Comparison of ENCODE assay signal across 13 mouse cellular contexts in genomic region chr6:31550876-31551532, GRCm38 (mm10). TPM values are rescaled to one million over a fixed set of nuclear protein-coding genes. Genes with fewer than 3 reads are reported as not detected.
DNase-seq lines count a peak whose midpoint lies in the region; ATAC-seq and TF ChIP-seq lines count a peak whose summit lies in the region.
"Had no signal": no experiment of that assay in that cellular context is flagged by ENCODE, and none has a peak within 500 bp of the region (broad histone marks: within the 10 kb centered on the region; RNA-seq: fewer than 3 reads in every experiment).

No protein-coding gene starts in this region.

- TF ChIP-seq CTCF in brain, embryonic 14.5 days (IDR thresholded peaks at IDR 0.05; ENCODE audit: borderline replicate concordance, extremely low read depth, insufficient read depth, insufficient read length) = no peak
- no peak for TF ChIP-seq CTCF in hindbrain, postnatal 0 days (IDR thresholded peaks at IDR 0.05; ENCODE audit: low read depth)

- no peak for TF ChIP-seq POLR2A in brain, embryonic 14.5 days (IDR thresholded peaks at IDR 0.05; ENCODE audit: borderline replicate concordance, extremely low read depth, insufficient read depth, insufficient read length, poor library complexity, severe bottlenecking)

- H3K9me3 ChIP-seq in hindbrain, embryonic 10.5 days = no peaks in the 10 kb centered on the region
- H3K9me3 ChIP-seq in hindbrain, embryonic 11.5 days (ENCODE audit: control insufficient read depth, low read length) = no peaks in the 10 kb centered on the region
- no peaks in the 10 kb centered on the region for H3K9me3 ChIP-seq in lung, embryonic 16.5 days (ENCODE audit: control insufficient read depth, low read length)
- no peaks in the 10 kb centered on the region for H3K9me3 ChIP-seq in hindbrain, postnatal 0 days (ENCODE audit: low read length)
- H3K9me3 ChIP-seq: megakaryocyte, embryonic 14.5 days had no signal

- no peak for ATAC-seq in hindbrain, embryonic 11.5 days (ENCODE audit: low FRiP score)
- ATAC-seq in lung, embryonic 16.5 days (ENCODE audit: low read depth) = 0 out of 2 replicates have a peak, but pooled peaks have one; percentile 20
- no peak for ATAC-seq in hindbrain, postnatal 0 days

- WGBS in hindbrain, embryonic 10.5 days = 65% methylated on average over 22 of the region's 22 CpGs
- 65% methylated on average over 22 of the region's 22 CpGs for WGBS in hindbrain, embryonic 11.5 days
- WGBS in lung, embryonic 16.5 days = 60% methylated on average over 22 of the region's 22 CpGs
- WGBS in hindbrain, postnatal 0 days = 76% methylated on average over 22 of the region's 22 CpGs

- intact Hi-C loops in heart, postnatal 10 days (cut with DNase I) = no loop called here

- no peak overlapping the region for H3K4me2 ChIP-seq in hindbrain, embryonic 11.5 days (replicated peaks; ENCODE audit: low read depth, low read length)
- no peak overlapping the region for H3K4me2 ChIP-seq in lung, embryonic 16.5 days (ENCODE audit: low read depth, low read length)
- H3K4me2 ChIP-seq in hindbrain, postnatal 0 days (ENCODE audit: low read depth, low read length) = no peak overlapping the region

- H3K4me1 ChIP-seq in hindbrain, embryonic 10.5 days (replicated peaks) = peaks cover 45% of the 10 kb centered on the region
- no peaks in the 10 kb centered on the region for H3K4me1 ChIP-seq in hindbrain, embryonic 11.5 days (replicated peaks; ENCODE audit: control insufficient read depth, insufficient read depth, low read length)
- H3K4me1 ChIP-seq in lung, embryonic 16.5 days (replicated peaks; ENCODE audit: control insufficient read depth, insufficient read depth, low read length) = peaks cover 31% of the 10 kb centered on the region
- H3K4me1 ChIP-seq in hindbrain, postnatal 0 days (ENCODE audit: insufficient read depth, low read length) = peaks cover 18% of the 10 kb centered on the region

- no peak overlapping the region for H3K27ac ChIP-seq in hindbrain, embryonic 10.5 days
- H3K27ac ChIP-seq in hindbrain, embryonic 11.5 days (ENCODE audit: low read depth, low read length) = no peak overlapping the region
- no peak overlapping the region for H3K27ac ChIP-seq in lung, embryonic 16.5 days (ENCODE audit: low read length)
- no peak overlapping the region for H3K27ac ChIP-seq in hindbrain, postnatal 0 days

- no peak overlapping the region for H3K4me3 ChIP-seq in hindbrain, embryonic 10.5 days
- H3K4me3 ChIP-seq in hindbrain, embryonic 11.5 days (ENCODE audit: low read depth, low read length) = no peak overlapping the region
- no peak overlapping the region for H3K4me3 ChIP-seq in lung, embryonic 16.5 days (ENCODE audit: low read length)
- H3K4me3 ChIP-seq in hindbrain, postnatal 0 days (ENCODE audit: low read length) = no peak overlapping the region
- H3K4me3 ChIP-seq: megakaryocyte, embryonic 14.5 days had no signal

- H3K27me3 ChIP-seq in hindbrain, embryonic 10.5 days (ENCODE audit: insufficient read depth, poor library complexity, severe bottlenecking) = no peaks in the 10 kb centered on the region
- H3K27me3 ChIP-seq in hindbrain, embryonic 11.5 days (ENCODE audit: control insufficient read depth, insufficient read depth, low read length) = no peaks in the 10 kb centered on the region
- no peaks in the 10 kb centered on the region; the same call in 1 of the 2 replicates for H3K27me3 ChIP-seq in lung, embryonic 16.5 days (ENCODE audit: control insufficient read depth, insufficient read depth, low read depth, low read length)
- H3K27me3 ChIP-seq in hindbrain, postnatal 0 days (ENCODE audit: insufficient read depth, low read length) = no peaks in the 10 kb centered on the region
- H3K27me3 ChIP-seq: megakaryocyte, embryonic 14.5 days had no signal

- DNase-seq in hindbrain, embryonic 10.5 days (ENCODE audit: low spot score) = peak; percentile 20
- no peak for DNase-seq in hindbrain, embryonic 11.5 days (ENCODE audit: low spot score)
- peak; percentile 25 for DNase-seq in brain, embryonic 14.5 days (ENCODE audit: low read depth)
- peak; percentile 49 to 56 for DNase-seq in heart, postnatal 10 days
- no peak for DNase-seq in urinary bladder, postnatal 4 days (ENCODE audit: low spot score in 2 of 2)
- DNase-seq in cerebellum, postnatal 14 days = no peak
- no peak for DNase-seq in hindbrain, postnatal 0 days (ENCODE audit: low spot score)
- DNase-seq: cerebellum, postnatal 36 days; layer of hippocampus, adult 9-11 months; retina, postnatal 1 day; thymus, postnatal 36 days had no signal

- H3K36me3 ChIP-seq in hindbrain, embryonic 10.5 days = peaks cover 7% of the 10 kb centered on the region; the same call in 1 of the 2 replicates
- no peaks in the 10 kb centered on the region for H3K36me3 ChIP-seq in hindbrain, embryonic 11.5 days (ENCODE audit: control insufficient read depth, insufficient read depth, low read length)
- H3K36me3 ChIP-seq in lung, embryonic 16.5 days (ENCODE audit: control insufficient read depth, insufficient read depth, low read length) = no peaks in the 10 kb centered on the region
- H3K36me3 ChIP-seq in hindbrain, postnatal 0 days (ENCODE audit: insufficient read depth, low read length) = no peaks in the 10 kb centered on the region

- H3K9ac ChIP-seq in hindbrain, embryonic 11.5 days (ENCODE audit: low read depth, low read length) = no peak overlapping the region
- H3K9ac ChIP-seq in lung, embryonic 16.5 days (ENCODE audit: low read length) = no peak overlapping the region
- no peak overlapping the region for H3K9ac ChIP-seq in hindbrain, postnatal 0 days (replicated peaks; ENCODE audit: low read length)

RNA-seq across cellular contexts. Expression of gene Podxl, which starts 12.8 kb away (rescaled TPM):
- polyA plus RNA-seq in hindbrain, embryonic 10.5 days (2016; fragmentation: Nextera tagmentation; extraction: Ambion mirVana) = 16.2 and 19.8 TPM in 2 replicates
- 10.2 and 12.4 TPM in 2 replicates for polyA plus RNA-seq in hindbrain, embryonic 11.5 days (2014; fragmentation: Nextera tagmentation; extraction: Ambion mirVana)
- polyA plus RNA-seq in brain, embryonic 14.5 days (2012; rRNA removed) = 16.6 and 24.5 TPM in 2 replicates
- 100 to 1,000 TPM; 106 to 113 TPM for total RNA-seq in heart, postnatal 10 days (2021)
- polyA plus RNA-seq in lung, embryonic 16.5 days (2015; fragmentation: Nextera tagmentation; extraction: Ambion mirVana) = 35.0 and 37.4 TPM in 2 replicates
- total RNA-seq in hindbrain, postnatal 0 days (2014; rRNA removed) = 15.7 and 18.9 TPM in 2 replicates
- polyA plus RNA-seq in hindbrain, postnatal 0 days (2015; fragmentation: Nextera tagmentation; extraction: Ambion mirVana) = 6.4 and 6.6 TPM in 2 replicates

Comparison
In these comparisons a context has a peak if more than half of its experiments do, and no peak if none do; other contexts are left out.
1. DNase-seq: peak in hindbrain, embryonic 10.5 days (single experiment), brain, embryonic 14.5 days (single experiment) and heart, postnatal 10 days (2 of 2); none in hindbrain, embryonic 11.5 days (single experiment), urinary bladder, postnatal 4 days (0 of 2), cerebellum, postnatal 14 days (0 of 2) and hindbrain, postnatal 0 days (single experiment).